Mouse (Mus musculus) heart, embryonic 16.5 days (tissue): ENCODE measurements around the gene Frrs1l. TPM values are rescaled to one million over a fixed set of nuclear protein-coding genes. Genes with fewer than 3 reads are reported as not detected.

Source experiments
- ATAC-seq: fragments of 200-750 bp; cut with Nextera tagmentation; replicated peaks from 2 replicates; pipeline ENCODE4 v1.8.0; 2017; ENCODE audit warnings: moderate number of reproducible peaks; ENCODE audit not compliant: insufficient read depth, low FRiP score; ENCODE audit errors: extremely low read depth
- H3K27ac ChIP-seq: fragments of 300-500 bp; sonication (generic); 2 replicates; pipeline ENCODE4 v1.5.1; 2014; ENCODE audit warnings: mild to moderate bottlenecking, low read length, control low read depth, moderate library complexity
- H3K27me3 ChIP-seq: fragments of 300-500 bp; sonication (generic); 2 replicates; pipeline ENCODE4 v1.6.1; 2014; ENCODE audit warnings: low read length, mixed read lengths; ENCODE audit not compliant: control insufficient read depth, insufficient read depth
- H3K36me3 ChIP-seq: fragments of 300-500 bp; sonication (generic); 2 replicates; pipeline ENCODE4 v1.6.1; 2014; ENCODE audit not compliant: control insufficient read depth, insufficient read depth
- H3K4me1 ChIP-seq: fragments of 300-500 bp; sonication (generic); 2 replicates; pipeline ENCODE4 v1.6.1; 2014; ENCODE audit warnings: low read length, mixed read lengths; ENCODE audit not compliant: control insufficient read depth, insufficient read depth
- H3K4me2 ChIP-seq: fragments of 300-500 bp; sonication (generic); 2 replicates; pipeline ENCODE4 v1.6.1; 2014; ENCODE audit warnings: low read depth, mild to moderate bottlenecking, control low read depth, low read length
- H3K4me3 ChIP-seq: fragments of 300-500 bp; sonication (generic); 2 replicates; pipeline ENCODE4 v1.5.1; 2014; ENCODE audit warnings: mild to moderate bottlenecking, control low read depth, low read length
- H3K9ac ChIP-seq: fragments of 300-500 bp; sonication (generic); 2 replicates; pipeline ENCODE4 v1.6.1; 2014; ENCODE audit warnings: low read length, control low read depth
- H3K9me3 ChIP-seq: fragments of 300-500 bp; sonication (generic); replicated peaks from 2 replicates; pipeline ENCODE4 v1.6.1; 2016; ENCODE audit warnings: low read length; ENCODE audit not compliant: control insufficient read depth
- WGBS: fragments of 180-500 bp; shearing (Covaris S2); extraction: QIAGEN DNeasy Blood & Tissue Kit; methylation state at CpG from one replicate; pipeline ENCODE4 v1.1.7; 2014; 5-methylcytosine and 5-hydroxymethylcytosine counted together
- polyA plus RNA-seq: library from polyadenylated mRNA; unstranded; fragments of >200 nt; fragmentation: Nextera tagmentation; extraction: Ambion mirVana; gene quantifications from 2 replicates; pipeline ENCODE4 v1.2.1, GENCODE M21; 2015

The Frrs1l gene
- polyA plus RNA-seq, 1 experiment from 2014 or later: 0.14 TPM

- no peak overlapping the region for H3K4me3 ChIP-seq
- WGBS: 90% methylated on average over 7 of the region's 7 CpGs
- H3K27ac ChIP-seq: no peak overlapping the region
- H3K36me3 ChIP-seq: peaks cover 46% of the 10 kb centered on the region
- H3K27me3 ChIP-seq: no peaks in the 10 kb centered on the region
- no peaks in the 10 kb centered on the region for H3K4me1 ChIP-seq
- no peaks in the 10 kb centered on the region for H3K9me3 ChIP-seq
- H3K4me2 ChIP-seq: no peak overlapping the region
- H3K9ac ChIP-seq: no peak overlapping the region
- ATAC-seq: no peak
Observed at GRCm38 (mm10) chr4:56912382-56913001, 77.7 kb downstream of the Frrs1l start.

- Histone ChIP-seq H3K27ac (no peak overlapping the region), H3K4me1 (no peaks in the 10 kb centered on the region), H3K4me2 (no peak overlapping the region), H3K9me3 (no peaks in the 10 kb centered on the region), H3K4me3 (no peak overlapping the region), H3K27me3 (no peaks in the 10 kb centered on the region), H3K36me3 (peaks cover 48% of the 10 kb centered on the region), H3K9ac (no peak overlapping the region)
- ATAC-seq: no peak
- WGBS: 83% methylated on average over 3 of the region's 3 CpGs
Observed at GRCm38 (mm10) chr4:56909568-56909967, 80.6 kb downstream of the Frrs1l start.

GRCm38 (mm10) chr4:56907671-56908070 is 82.5 kb downstream of the Frrs1l start:
- no peak for ATAC-seq
- Histone ChIP-seq H3K36me3 (peaks cover 47% of the 10 kb centered on the region), H3K27ac (no peak overlapping the region), H3K9ac (no peak overlapping the region), H3K4me2 (no peak overlapping the region), H3K27me3 (no peaks in the 10 kb centered on the region), H3K4me1 (no peaks in the 10 kb centered on the region), H3K9me3 (no peaks in the 10 kb centered on the region), H3K4me3 (no peak overlapping the region)
- WGBS: 90% methylated on average over 5 of the region's 5 CpGs

Other genes starting within 250 kb of the Frrs1l start
- gene Actl7b, start 248.9 kb downstream of the Frrs1l start, polyA plus RNA-seq: not detected in 2 replicates
- not detected in 2 replicates for gene Actl7a, start 247.0 kb downstream of the Frrs1l start, polyA plus RNA-seq
- 25.8 and 26.6 TPM in 2 replicates for gene Elp1, start 188.1 kb downstream of the Frrs1l start, polyA plus RNA-seq
- gene Fam206a, start 188.0 kb downstream of the Frrs1l start, polyA plus RNA-seq: 8.9 and 9.0 TPM in 2 replicates
- gene Ctnnal1, start 125.2 kb downstream of the Frrs1l start, polyA plus RNA-seq: 27.1 and 27.6 TPM in 2 replicates
- 17.3 and 23.4 TPM in 2 replicates for gene Tmem245, start 43.0 kb downstream of the Frrs1l start, polyA plus RNA-seq
- gene Epb41l4b, start 153.0 kb upstream of the Frrs1l start, polyA plus RNA-seq: 0.56 and 1.0 TPM in 2 replicates